Mouse (Mus musculus) spleen, adult 2 months (tissue): ENCODE results near the gene Siah2.

ENCODE experiments used
- CTCF ChIP-seq: fragments of 200-500 bp; IDR thresholded peaks from 2 replicates; pipeline ENCODE4 v1.5.1; 2011; ENCODE audit warnings: mild to moderate bottlenecking, inconsistent platforms; ENCODE audit not compliant: insufficient read depth, insufficient read length, insufficient replicate concordance; ENCODE audit errors: extremely low read depth
- POLR2A ChIP-seq: fragments of 200-500 bp; IDR thresholded peaks from 2 replicates; pipeline ENCODE4 v1.6.1; 2011; ENCODE audit warnings: low read depth, low read length, inconsistent platforms

DNA sequence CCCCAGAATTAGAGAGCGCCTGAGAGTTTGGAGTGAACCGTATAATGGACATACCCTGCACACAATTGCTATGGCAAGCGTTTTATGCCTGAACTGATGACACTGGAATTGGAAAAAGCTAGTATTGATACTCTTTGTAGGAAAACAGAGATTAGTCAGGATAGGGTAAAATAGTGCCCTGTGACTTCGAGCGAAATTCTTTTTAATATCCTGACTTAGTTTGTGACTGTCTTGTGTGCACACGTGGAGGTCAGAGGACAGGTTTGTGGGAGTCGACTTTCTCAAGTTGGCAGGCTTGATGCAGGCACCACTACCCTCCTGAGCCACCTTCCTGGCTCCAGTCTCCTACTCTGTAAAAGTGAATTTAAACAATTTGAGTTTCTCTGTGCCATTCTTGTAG lies 1.1 kb upstream of the Siah2 start:
- TF ChIP-seq POLR2A (no peak), CTCF (no peak)
